Mouse (Mus musculus) hindbrain, postnatal 0 days (tissue): ENCODE measurements around the gene Nif3l1. TPM values are rescaled to one million over a fixed set of nuclear protein-coding genes. Genes with fewer than 3 reads are reported as not detected.
A peak's percentile ranks its signal among the peaks of the same experiment; 100 is the strongest.

Source experiments
- ATAC-seq: fragments of 200-750 bp; cut with Nextera tagmentation; 2 replicates; pipeline ENCODE4 v1.8.0; 2017; ENCODE audit warnings: mild to moderate bottlenecking, moderate TSS enrichment, moderate library complexity
- DNase-seq: peaks from one replicate; pipeline ENCODE4 v3.0.0-alpha.2; 2015; ENCODE audit warnings: low spot score
- H3K27ac ChIP-seq: fragments of 300-500 bp; sonication (generic); 2 replicates; pipeline ENCODE4 v1.5.1; 2014; ENCODE audit warnings: mild to moderate bottlenecking
- H3K27me3 ChIP-seq: fragments of 300-500 bp; sonication (generic); 2 replicates; pipeline ENCODE4 v1.6.1; 2014; ENCODE audit warnings: low read length, mixed read lengths; ENCODE audit not compliant: insufficient read depth
- H3K36me3 ChIP-seq: fragments of 300-500 bp; sonication (generic); 2 replicates; pipeline ENCODE4 v1.6.1; 2014; ENCODE audit warnings: low read length, mixed read lengths; ENCODE audit not compliant: insufficient read depth
- H3K4me1 ChIP-seq: fragments of 300-500 bp; sonication (generic); 2 replicates; pipeline ENCODE4 v1.6.1; 2014; ENCODE audit warnings: antibody characterized with exemption, low read length, mixed read lengths; ENCODE audit not compliant: insufficient read depth
- H3K4me2 ChIP-seq: fragments of 300-500 bp; sonication (generic); 2 replicates; pipeline ENCODE4 v1.6.1; 2014; ENCODE audit warnings: low read depth, mild to moderate bottlenecking, low read length, moderate library complexity, mixed read lengths
- H3K4me3 ChIP-seq: fragments of 300-500 bp; sonication (generic); 2 replicates; pipeline ENCODE4 v1.5.1; 2014; ENCODE audit warnings: low read length
- H3K9ac ChIP-seq: fragments of 300-500 bp; sonication (generic); replicated peaks from 2 replicates; pipeline ENCODE4 v1.6.1; 2014; ENCODE audit warnings: mild to moderate bottlenecking, low read length, moderate library complexity, mixed read lengths
- H3K9me3 ChIP-seq: fragments of 300-500 bp; sonication (generic); 2 replicates; pipeline ENCODE4 v1.6.1; 2016; ENCODE audit warnings: low read length, mixed read lengths
- CTCF ChIP-seq: IDR thresholded peaks from 2 replicates; pipeline ENCODE4 v1.5.1; 2016; ENCODE audit warnings: antibody characterized with exemption, control low read depth, low read depth
- WGBS: fragments of 180-500 bp; shearing (Covaris S2); extraction: QIAGEN DNeasy Blood & Tissue Kit; methylation state at CpG from one replicate; pipeline ENCODE4 v1.1.7; 2014; 5-methylcytosine and 5-hydroxymethylcytosine counted together
- polyA plus RNA-seq: library from polyadenylated mRNA; unstranded; fragments of >200 nt; fragmentation: Nextera tagmentation; extraction: Ambion mirVana; gene quantifications from 2 replicates; pipeline ENCODE4 v1.2.1, GENCODE M21; 2015
- total RNA-seq: library from RNA; depleted of rRNA; stranded (reverse); fragments of >200 nt; gene quantifications from 2 replicates; pipeline ENCODE4 v1.2.3, GENCODE M21; 2014

Nif3l1 gene
- total and polyA plus RNA-seq, 2 experiments from 2014 or later: 28.6 to 37.5 TPM

GRCm38 (mm10) chr1:58447766-58448165, 2.8 kb downstream of the Nif3l1 start:
- no peak for TF ChIP-seq CTCF
- no peaks in the 10 kb centered on the region for H3K27me3 ChIP-seq
- H3K4me2 ChIP-seq: no peak overlapping the region
- no peak overlapping the region for H3K4me3 ChIP-seq
- no peak for DNase-seq
- peaks cover 8% of the 10 kb centered on the region; the same call in 1 of the 2 replicates for H3K36me3 ChIP-seq
- no peak overlapping the region for H3K9ac ChIP-seq
- no peak for ATAC-seq
- no peaks in the 10 kb centered on the region for H3K9me3 ChIP-seq
- WGBS: 90% methylated on average over 7 of the region's 7 CpGs
- H3K27ac ChIP-seq: no peak overlapping the region
- peaks cover 6% of the 10 kb centered on the region; the same call in 1 of the 2 replicates for H3K4me1 ChIP-seq

- Histone ChIP-seq H3K27me3 (no peaks in the 10 kb centered on the region), H3K4me3 (no peak overlapping the region), H3K9me3 (no peaks in the 10 kb centered on the region), H3K9ac (no peak overlapping the region), H3K27ac (no peak overlapping the region), H3K4me2 (no peak overlapping the region), H3K36me3 (peaks cover 8% of the 10 kb centered on the region; the same call in 1 of the 2 replicates), H3K4me1 (peaks cover 6% of the 10 kb centered on the region; the same call in 1 of the 2 replicates)
- DNase-seq (no peak), ATAC-seq (no peak)
- no peak for TF ChIP-seq CTCF
- 90% methylated on average over 7 of the region's 7 CpGs for WGBS
Observed at GRCm38 (mm10) chr1:58448396-58448795, 3.4 kb downstream of the Nif3l1 start.

GRCm38 (mm10) chr1:58454316-58454715, 9.4 kb downstream of the Nif3l1 start:
- H3K4me3 ChIP-seq: no peak overlapping the region
- DNase-seq (no peak), ATAC-seq (no peak)
- no peak for TF ChIP-seq CTCF
- no peak overlapping the region for H3K4me2 ChIP-seq
- 94% methylated on average over 6 of the region's 6 CpGs for WGBS
- no peak overlapping the region for H3K27ac ChIP-seq
- no peaks in the 10 kb centered on the region for H3K9me3 ChIP-seq
- H3K36me3 ChIP-seq: peaks cover 44% of the 10 kb centered on the region
- H3K27me3 ChIP-seq: no peaks in the 10 kb centered on the region
- H3K9ac ChIP-seq: no peak overlapping the region
- H3K4me1 ChIP-seq: no peaks in the 10 kb centered on the region

- TF ChIP-seq CTCF: no peak
- H3K4me2 ChIP-seq: no peak overlapping the region
- H3K9me3 ChIP-seq: no peaks in the 10 kb centered on the region
- H3K36me3 ChIP-seq: peaks cover 54% of the 10 kb centered on the region
- WGBS: 95% methylated on average over 5 of the region's 5 CpGs
- ATAC-seq: no peak
- no peaks in the 10 kb centered on the region for H3K4me1 ChIP-seq
- no peaks in the 10 kb centered on the region for H3K27me3 ChIP-seq
- H3K27ac ChIP-seq: no peak overlapping the region
- H3K9ac ChIP-seq: no peak overlapping the region
- DNase-seq: no peak
- no peak overlapping the region for H3K4me3 ChIP-seq
Observed at GRCm38 (mm10) chr1:58458175-58458574, 13.2 kb downstream of the Nif3l1 start.

- no peaks in the 10 kb centered on the region for H3K27me3 ChIP-seq
- H3K27ac ChIP-seq: no peak overlapping the region
- no peak overlapping the region for H3K9ac ChIP-seq
- 72% methylated on average over 2 of the region's 2 CpGs for WGBS
- H3K36me3 ChIP-seq: peaks cover 56% of the 10 kb centered on the region
- no peaks in the 10 kb centered on the region for H3K9me3 ChIP-seq
- H3K4me2 ChIP-seq: no peak overlapping the region
- ATAC-seq (no peak), DNase-seq (peak; percentile 15)
- no peak for TF ChIP-seq CTCF
- no peak overlapping the region for H3K4me3 ChIP-seq
- H3K4me1 ChIP-seq: no peaks in the 10 kb centered on the region
Observed at GRCm38 (mm10) chr1:58458867-58459266, 13.9 kb downstream of the Nif3l1 start.

- no peaks in the 10 kb centered on the region for H3K4me1 ChIP-seq
- no peak overlapping the region for H3K27ac ChIP-seq
- 98% methylated on average over 3 of the region's 3 CpGs for WGBS
- ATAC-seq (no peak), DNase-seq (no peak)
- no peaks in the 10 kb centered on the region for H3K27me3 ChIP-seq
- no peak for TF ChIP-seq CTCF
- H3K4me3 ChIP-seq: no peak overlapping the region
- no peak overlapping the region for H3K4me2 ChIP-seq
- no peaks in the 10 kb centered on the region for H3K9me3 ChIP-seq
- H3K9ac ChIP-seq: no peak overlapping the region
- H3K36me3 ChIP-seq: peaks cover 59% of the 10 kb centered on the region
Observed at GRCm38 (mm10) chr1:58460566-58460965, 15.6 kb downstream of the Nif3l1 start.

- Histone ChIP-seq H3K27me3 (no peaks in the 10 kb centered on the region), H3K9me3 (no peaks in the 10 kb centered on the region), H3K9ac (no peak overlapping the region), H3K4me2 (no peak overlapping the region), H3K27ac (no peak overlapping the region), H3K4me1 (no peaks in the 10 kb centered on the region), H3K36me3 (peaks cover 50% of the 10 kb centered on the region), H3K4me3 (no peak overlapping the region)
- no peak for DNase-seq
- ATAC-seq: no peak
- no peak for TF ChIP-seq CTCF
- 86% methylated on average over 2 of the region's 2 CpGs for WGBS
Observed at GRCm38 (mm10) chr1:58463935-58464334, 19.0 kb downstream of the Nif3l1 start.
